Mouse (Mus musculus) left cerebral cortex, postnatal 36 days (tissue): ENCODE results near the gene Ccl19. TPM values are rescaled to one million over a fixed set of nuclear protein-coding genes. Genes with fewer than 3 reads are reported as not detected.
"Not testable (repeated sequence)": the region's sequence is repeated elsewhere in the genome, so short reads cannot be mapped to it uniquely, and the experiment has no call there.

ENCODE experiments used
- DNase-seq, 2 experiments: peaks; one replicate each; pipeline ENCODE4 v3.0.0; 2021 to 2022; ENCODE audit warnings: low spot score in 2 of 2, mixed read lengths in 1 of 2
- intact Hi-C: fragments of 180-260 bp; cut with DNase I; formaldehyde crosslinking; loops from one replicate; pipeline ENCODE4 v1.15.1; 2025
- total RNA-seq, 2 experiments: library from RNA; stranded (reverse); gene quantifications; 2 replicates each; pipeline ENCODE4 v1.2.3; 2021

Ccl19 gene
- 1 to 10 TPM in 1 of 2 experiments, under 1 TPM in 1; 0.82 to 1.0 TPM for total RNA-seq

GRCm38 (mm10) chr4:42756477-42756876 is at the start of gene Ccl19:
Gene Ccl19 (minus strand): TSS chr4:42756577.
- intact Hi-C loops, DNase-seq: not testable (repeated sequence)

GRCm38 (mm10) chr4:42773893-42774292 is 17.5 kb upstream of the Ccl19 start, which contains the start of gene Ccl21a:
Gene Ccl21a (minus strand): TSS chr4:42773993.
- intact Hi-C loops, DNase-seq: not testable (repeated sequence)

GRCm38 (mm10) chr4:42735245-42735644 is 21.1 kb downstream of the Ccl19 start, which contains the start of gene 4930578G10Rik:
Gene 4930578G10Rik (plus strand): TSS chr4:42735545.
- intact Hi-C loops, DNase-seq: not testable (repeated sequence)

Other genes with a start within 250 kb of the Ccl19 start
- under 1 TPM in 1 of 2 experiments, not detected in 1; 0.66 TPM for gene Fam205a2, start 228.4 kb downstream of the Ccl19 start, total RNA-seq
- not detected for gene Gm10591, start 144.4 kb downstream of the Ccl19 start, total RNA-seq
- gene Gm2564, start 126.9 kb downstream of the Ccl19 start, total RNA-seq = 10 to 100 TPM; 14.3 TPM
- 1 to 10 TPM; 3.9 to 7.2 TPM for gene Ccl27b, start 101.3 kb downstream of the Ccl19 start, total RNA-seq
- under 1 TPM; 0.32 to 0.41 TPM for gene Il11ra2, start 94.7 kb downstream of the Ccl19 start, total RNA-seq
- 1 to 10 TPM; 3.1 to 4.0 TPM for gene 4930578G10Rik, start 21.0 kb downstream of the Ccl19 start, total RNA-seq
- under 1 TPM in 1 of 2 experiments, not detected in 1; 0.52 TPM for gene Ccl21a, start 17.4 kb upstream of the Ccl19 start, total RNA-seq
- under 1 TPM; 0.20 to 0.22 TPM for gene Fam205a1, start 97.3 kb upstream of the Ccl19 start, total RNA-seq
- gene Gm12394, start 100.2 kb upstream of the Ccl19 start, total RNA-seq = 1 to 10 TPM; 2.6 TPM
- 1 to 10 TPM; 1.2 to 2.0 TPM for gene Fam205c, start 117.7 kb upstream of the Ccl19 start, total RNA-seq
- gene Phf24, start 160.1 kb upstream of the Ccl19 start, total RNA-seq = 100 to 1,000 TPM; 333 to 352 TPM
- 100 to 1,000 TPM; 197 to 202 TPM for gene Dnajb5, start 193.2 kb upstream of the Ccl19 start, total RNA-seq
- gene 1700022I11Rik, start 213.0 kb upstream of the Ccl19 start, total RNA-seq = not detected
- 100 to 1,000 TPM; 181 to 194 TPM for gene Vcp, start 243.9 kb upstream of the Ccl19 start, total RNA-seq